Mouse (Mus musculus) liver, adult 2 months (tissue): ENCODE measurements around the gene 1500011B03Rik. TPM values are rescaled to one million over a fixed set of nuclear protein-coding genes. Genes with fewer than 3 reads are reported as not detected.
"Not testable (repeated sequence)": the region's sequence is repeated elsewhere in the genome, so short reads cannot be mapped to it uniquely, and the experiment has no call there.

Experiments used
- DNase-seq: peaks from one replicate; pipeline ENCODE4 v3.0.0-alpha.2; 2011; ENCODE audit warnings: low read depth, low spot score; ENCODE audit errors: extremely low read depth
- H3K27ac ChIP-seq: fragments of 200-500 bp; replicated peaks from 2 replicates; pipeline ENCODE4 v1.5.1; 2012; ENCODE audit warnings: low read depth, mild to moderate bottlenecking, control low read depth, inconsistent platforms, low read length; ENCODE audit not compliant: insufficient read depth
- H3K27me3 ChIP-seq: fragments of 200-500 bp; 2 replicates; pipeline ENCODE4 v1.6.1; 2012; ENCODE audit warnings: mild to moderate bottlenecking, moderate library complexity, low read length, inconsistent platforms; ENCODE audit not compliant: control insufficient read depth, insufficient read depth
- H3K36me3 ChIP-seq: fragments of 200-500 bp; 2 replicates; pipeline ENCODE4 v1.6.1; 2012; ENCODE audit warnings: low read length, inconsistent platforms; ENCODE audit not compliant: control insufficient read depth, insufficient read depth
- H3K4me1 ChIP-seq: fragments of 200-500 bp; 2 replicates; pipeline ENCODE4 v1.6.1; 2011; ENCODE audit warnings: low read length; ENCODE audit not compliant: control insufficient read depth, insufficient read depth
- H3K4me3 ChIP-seq: fragments of 200-500 bp; 2 replicates; pipeline ENCODE4 v1.5.1; 2011; ENCODE audit warnings: low read depth, mild to moderate bottlenecking, control low read depth, low read length, moderate library complexity; ENCODE audit not compliant: insufficient read depth
- H3K79me2 ChIP-seq: fragments of 200-500 bp; 2 replicates; pipeline ENCODE4 v1.6.1; 2012; ENCODE audit warnings: inconsistent platforms, mild to moderate bottlenecking, low read length, moderate library complexity; ENCODE audit not compliant: control insufficient read depth, insufficient read depth
- H3K9ac ChIP-seq: fragments of 200-500 bp; 2 replicates; pipeline ENCODE4 v1.6.1; 2012; ENCODE audit warnings: low read depth, mild to moderate bottlenecking, control low read depth, inconsistent platforms, low read length
- CTCF ChIP-seq: fragments of 200-500 bp; IDR thresholded peaks from 2 replicates; pipeline ENCODE4 v1.5.1; 2011; ENCODE audit warnings: low read depth, low read length, control low read depth
- POLR2A ChIP-seq: fragments of 200-500 bp; IDR thresholded peaks from 2 replicates; pipeline ENCODE4 v1.6.1; 2011; ENCODE audit warnings: low read length, control low read depth; ENCODE audit not compliant: insufficient read depth; ENCODE audit errors: extremely low read depth
- WGBS: fragments of 180-500 bp; shearing (Covaris S2); methylation state at CpG from one replicate; pipeline ENCODE4 v1.1.7; 2018; 5-methylcytosine and 5-hydroxymethylcytosine counted together
- polyA plus RNA-seq: library from polyadenylated mRNA; depleted of rRNA; stranded (reverse); fragments of >200 nt; gene quantifications from 2 replicates; pipeline ENCODE4 v1.2.3, GENCODE M21; 2012
- total RNA-seq: library from RNA; depleted of rRNA; stranded (reverse); fragments of >200 nt; gene quantifications from 2 replicates; pipeline ENCODE4 v1.2.3, GENCODE M21; 2014

The 1500011B03Rik gene
- total and polyA plus RNA-seq, 2 experiments = 2.0 to 4.2 TPM

GRCm38 (mm10) chr5:114851565-114852236 lies 28.4 kb upstream of the 1500011B03Rik start:
- H3K4me3 ChIP-seq = no peak overlapping the region
- no peak for TF ChIP-seq POLR2A
- no peak for TF ChIP-seq CTCF
- H3K79me2 ChIP-seq = no peaks in the 10 kb centered on the region
- H3K36me3 ChIP-seq = no peaks in the 10 kb centered on the region
- H3K27me3 ChIP-seq = no peaks in the 10 kb centered on the region
- H3K9ac ChIP-seq = no peak overlapping the region
- WGBS = 85% methylated on average over 20 of the region's 20 CpGs
- no peaks in the 10 kb centered on the region for H3K4me1 ChIP-seq
- no peak for DNase-seq
- H3K27ac ChIP-seq = no peak overlapping the region

GRCm38 (mm10) chr5:114844371-114844770 lies 21.1 kb upstream of the 1500011B03Rik start:
- not testable (repeated sequence) for H3K9ac ChIP-seq, H3K27me3 ChIP-seq, H3K79me2 ChIP-seq, H3K36me3 ChIP-seq, H3K27ac ChIP-seq, DNase-seq, H3K4me3 ChIP-seq, H3K4me1 ChIP-seq
- 94% methylated on average over 2 of the region's 2 CpGs for WGBS

GRCm38 (mm10) chr5:114842674-114843073 lies 19.4 kb upstream of the 1500011B03Rik start:
- Histone ChIP-seq H3K79me2 (no peaks in the 10 kb centered on the region), H3K27ac (no peak overlapping the region), H3K4me3 (no peak overlapping the region), H3K27me3 (no peaks in the 10 kb centered on the region; the same call in 1 of the 2 replicates), H3K36me3 (no peaks in the 10 kb centered on the region), H3K9ac (no peak overlapping the region), H3K4me1 (no peaks in the 10 kb centered on the region)
- TF ChIP-seq POLR2A (no peak), CTCF (no peak)
- no peak for DNase-seq
- WGBS = 86% methylated on average over 5 of the region's 5 CpGs

- not testable (repeated sequence) for H3K27ac ChIP-seq
- WGBS = 68% methylated on average over 3 of the region's 3 CpGs
Observed at GRCm38 (mm10) chr5:114842155-114842554, 18.9 kb upstream of the 1500011B03Rik start.

GRCm38 (mm10) chr5:114840481-114840880 lies 17.2 kb upstream of the 1500011B03Rik start:
- H3K79me2 ChIP-seq, H3K4me1 ChIP-seq, H3K27ac ChIP-seq, H3K9ac ChIP-seq, DNase-seq, H3K4me3 ChIP-seq, H3K27me3 ChIP-seq, H3K36me3 ChIP-seq: not testable (repeated sequence)
- 22% methylated on average over 5 of the region's 5 CpGs for WGBS

More at GRCm38 (mm10) chr5:114842155-114842554, 18.9 kb upstream of the 1500011B03Rik start:
- not testable (repeated sequence) for H3K36me3 ChIP-seq, H3K79me2 ChIP-seq, H3K4me3 ChIP-seq, H3K4me1 ChIP-seq, DNase-seq, H3K9ac ChIP-seq, H3K27me3 ChIP-seq

GRCm38 (mm10) chr5:114836886-114837285 lies 13.6 kb upstream of the 1500011B03Rik start:
- no peaks in the 10 kb centered on the region for H3K36me3 ChIP-seq
- 67% methylated on average over 12 of the region's 12 CpGs for WGBS
- DNase-seq = no peak
- no peaks in the 10 kb centered on the region; the same call in 1 of the 2 replicates for H3K27me3 ChIP-seq
- H3K27ac ChIP-seq = no peak overlapping the region
- no peak for TF ChIP-seq CTCF
- TF ChIP-seq POLR2A = no peak
- no peak overlapping the region for H3K9ac ChIP-seq
- H3K4me1 ChIP-seq = no peaks in the 10 kb centered on the region
- H3K4me3 ChIP-seq = no peak overlapping the region
- H3K79me2 ChIP-seq = no peaks in the 10 kb centered on the region
